Mouse (Mus musculus): ENCODE data around the gene Lifr. TPM values are rescaled to one million over a fixed set of nuclear protein-coding genes. Genes with fewer than 3 reads are reported as not detected.

The Lifr gene
- polyA plus RNA-seq, 1 experiment from 2014 or later = 29.3 TPM

- Histone ChIP-seq H3K9ac (ENCODE audit: low read length) (no peak overlapping the region), H3K4me3 (ENCODE audit: low read depth, low read length) (no peak overlapping the region), H3K9me3 (ENCODE audit: control insufficient read depth, low read length) (no peaks in the 10 kb centered on the region), H3K27ac (ENCODE audit: low read depth) (no peak overlapping the region), H3K4me1 (replicated peaks; ENCODE audit: control insufficient read depth, insufficient read depth, low read length) (no peaks in the 10 kb centered on the region), H3K36me3 (ENCODE audit: control insufficient read depth, insufficient read depth, low read length) (peaks cover 41% of the 10 kb centered on the region), H3K27me3 (replicated peaks; ENCODE audit: control insufficient read depth, insufficient read depth, low read length) (no peaks in the 10 kb centered on the region), H3K4me2 (ENCODE audit: low read length) (no peak overlapping the region)
- DNase-seq (ENCODE audit: low spot score) (no peak), ATAC-seq (replicated peaks; ENCODE audit: low FRiP score, low TSS enrichment, low read depth) (no peak)
- WGBS = 84% methylated on average over 22 of the region's 22 CpGs
Observed at GRCm38 (mm10) chr15:7189678-7190454, 99.5 kb downstream of the Lifr start.

- Histone ChIP-seq H3K4me1 (replicated peaks; ENCODE audit: control insufficient read depth, insufficient read depth, low read length) (no peaks in the 10 kb centered on the region), H3K4me3 (ENCODE audit: low read depth, low read length) (no peak overlapping the region), H3K36me3 (ENCODE audit: control insufficient read depth, insufficient read depth, low read length) (peaks cover 29% of the 10 kb centered on the region), H3K27ac (ENCODE audit: low read depth) (no peak overlapping the region), H3K9ac (ENCODE audit: low read length) (no peak overlapping the region), H3K4me2 (ENCODE audit: low read length) (no peak overlapping the region), H3K27me3 (replicated peaks; ENCODE audit: control insufficient read depth, insufficient read depth, low read length) (no peaks in the 10 kb centered on the region), H3K9me3 (ENCODE audit: control insufficient read depth, low read length) (no peaks in the 10 kb centered on the region)
- DNase-seq (ENCODE audit: low spot score) = no peak
- no peak for ATAC-seq (replicated peaks; ENCODE audit: low FRiP score, low TSS enrichment, low read depth)
- 81% methylated on average over 4 of the region's 4 CpGs for WGBS
Observed at GRCm38 (mm10) chr15:7191074-7191473, 100.7 kb downstream of the Lifr start.

- no peak for DNase-seq (ENCODE audit: low spot score)
- Histone ChIP-seq H3K27me3 (replicated peaks; ENCODE audit: control insufficient read depth, insufficient read depth, low read length) (no peaks in the 10 kb centered on the region), H3K4me3 (ENCODE audit: low read depth, low read length) (no peak overlapping the region), H3K9me3 (ENCODE audit: control insufficient read depth, low read length) (no peaks in the 10 kb centered on the region), H3K4me1 (replicated peaks; ENCODE audit: control insufficient read depth, insufficient read depth, low read length) (no peaks in the 10 kb centered on the region), H3K27ac (ENCODE audit: low read depth) (no peak overlapping the region), H3K4me2 (ENCODE audit: low read length) (no peak overlapping the region), H3K9ac (ENCODE audit: low read length) (no peak overlapping the region), H3K36me3 (ENCODE audit: control insufficient read depth, insufficient read depth, low read length) (peaks cover 27% of the 10 kb centered on the region)
- 95% methylated on average over 2 of the region's 2 CpGs for WGBS
- no peak for ATAC-seq (replicated peaks; ENCODE audit: low FRiP score, low TSS enrichment, low read depth)
Observed at GRCm38 (mm10) chr15:7192582-7192981, 102.2 kb downstream of the Lifr start.

- H3K4me2 ChIP-seq (ENCODE audit: low read length) = no peak overlapping the region
- H3K4me3 ChIP-seq (ENCODE audit: low read depth, low read length) = no peak overlapping the region
- H3K4me1 ChIP-seq (replicated peaks; ENCODE audit: control insufficient read depth, insufficient read depth, low read length) = no peaks in the 10 kb centered on the region
- DNase-seq (ENCODE audit: low spot score) (no peak), ATAC-seq (replicated peaks; ENCODE audit: low FRiP score, low TSS enrichment, low read depth) (no peak)
- WGBS = 43% methylated on average over 13 of the region's 13 CpGs
- no peaks in the 10 kb centered on the region for H3K27me3 ChIP-seq (replicated peaks; ENCODE audit: control insufficient read depth, insufficient read depth, low read length)
- no peak overlapping the region for H3K9ac ChIP-seq (ENCODE audit: low read length)
- no peaks in the 10 kb centered on the region for H3K9me3 ChIP-seq (ENCODE audit: control insufficient read depth, low read length)
- no peak overlapping the region for H3K27ac ChIP-seq (ENCODE audit: low read depth)
- H3K36me3 ChIP-seq (ENCODE audit: control insufficient read depth, insufficient read depth, low read length) = peaks cover 25% of the 10 kb centered on the region
Observed at GRCm38 (mm10) chr15:7194147-7194720, 103.8 kb downstream of the Lifr start.

DNA sequence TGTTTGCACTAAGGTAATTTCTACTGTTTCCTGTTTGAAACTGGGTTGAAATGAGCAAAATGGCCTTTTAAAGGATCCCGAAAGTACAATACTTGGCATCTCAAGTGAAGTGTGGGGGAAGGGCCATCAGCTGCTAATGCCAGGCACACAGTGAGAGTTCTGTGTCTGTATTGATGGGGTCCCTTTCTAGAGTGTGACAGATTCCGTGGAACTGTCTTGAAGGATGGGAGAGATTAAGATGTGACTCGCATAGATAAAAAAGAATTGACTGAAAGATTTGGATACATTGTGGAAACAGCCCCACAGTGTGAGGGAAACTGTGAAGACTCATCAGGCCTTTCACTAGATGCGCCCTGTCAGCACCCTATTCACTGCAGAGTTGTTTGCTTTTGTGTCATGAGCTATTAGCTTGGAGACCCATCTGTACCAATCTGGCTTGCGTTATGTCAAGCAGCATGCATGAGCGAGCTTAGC is 104.4 kb downstream of the Lifr start:
- Histone ChIP-seq H3K4me3 (ENCODE audit: low read depth, low read length) (no peak overlapping the region), H3K27ac (ENCODE audit: low read depth) (no peak overlapping the region), H3K9ac (ENCODE audit: low read length) (no peak overlapping the region), H3K27me3 (replicated peaks; ENCODE audit: control insufficient read depth, insufficient read depth, low read length) (no peaks in the 10 kb centered on the region), H3K36me3 (ENCODE audit: control insufficient read depth, insufficient read depth, low read length) (peaks cover 19% of the 10 kb centered on the region), H3K9me3 (ENCODE audit: control insufficient read depth, low read length) (no peaks in the 10 kb centered on the region), H3K4me1 (replicated peaks; ENCODE audit: control insufficient read depth, insufficient read depth, low read length) (no peaks in the 10 kb centered on the region), H3K4me2 (ENCODE audit: low read length) (no peak overlapping the region)
- WGBS = 67% methylated on average over 6 of the region's 6 CpGs
- ATAC-seq (replicated peaks; ENCODE audit: low FRiP score, low TSS enrichment, low read depth) = 0 out of 2 replicates have a peak, but pooled peaks have one; percentile 38
- DNase-seq (ENCODE audit: low spot score) = no peak

DNA sequence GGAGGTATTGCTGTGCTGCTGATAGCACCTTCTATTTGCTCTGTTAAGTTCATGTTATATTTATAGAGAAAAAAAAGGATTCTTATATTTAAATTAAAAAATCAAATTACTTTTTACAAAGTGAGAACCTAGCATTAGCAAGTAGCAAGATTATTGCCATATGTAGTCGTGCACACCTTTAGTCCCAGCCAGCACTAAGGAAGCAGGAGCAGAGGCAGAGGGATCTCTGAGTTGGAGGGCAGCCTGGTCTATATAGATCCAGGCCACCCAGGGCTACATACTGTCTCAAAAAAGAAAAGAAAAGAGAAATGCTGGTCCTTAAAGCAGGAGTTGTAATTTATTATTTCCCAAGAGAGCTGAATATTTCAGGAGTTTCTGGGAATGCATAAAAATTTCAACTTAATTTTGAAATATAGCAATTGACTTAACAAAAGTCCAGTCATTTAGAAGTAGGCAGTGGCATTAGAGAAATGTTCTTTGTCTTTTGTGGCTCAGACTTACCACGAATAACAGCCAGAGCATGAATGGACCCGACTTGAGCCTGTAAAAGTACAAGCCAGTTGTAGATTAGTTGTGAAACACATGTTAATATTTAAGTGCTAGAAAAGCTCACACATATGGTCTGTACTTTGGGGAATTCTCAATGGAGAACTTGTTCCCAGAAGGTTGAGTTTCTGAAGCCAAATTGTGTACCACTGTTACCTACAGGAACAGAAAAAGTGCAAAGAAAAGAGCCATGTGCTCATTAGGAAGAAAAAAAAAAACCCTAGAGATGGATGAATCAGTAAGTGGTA is 107.4 kb downstream of the Lifr start:
- WGBS = 86% methylated on average over 3 of the region's 3 CpGs
- ATAC-seq (replicated peaks; ENCODE audit: low FRiP score, low TSS enrichment, low read depth) (no peak), DNase-seq (ENCODE audit: low spot score) (no peak)
- no peaks in the 10 kb centered on the region for H3K27me3 ChIP-seq (replicated peaks; ENCODE audit: control insufficient read depth, insufficient read depth, low read length)
- no peak overlapping the region for H3K4me3 ChIP-seq (ENCODE audit: low read depth, low read length)
- H3K9ac ChIP-seq (ENCODE audit: low read length) = no peak overlapping the region
- H3K4me1 ChIP-seq (replicated peaks; ENCODE audit: control insufficient read depth, insufficient read depth, low read length) = peaks cover 16% of the 10 kb centered on the region; the same call in 1 of the 2 replicates
- no peaks in the 10 kb centered on the region for H3K9me3 ChIP-seq (ENCODE audit: control insufficient read depth, low read length)
- H3K4me2 ChIP-seq (ENCODE audit: low read length) = no peak overlapping the region
- no peak overlapping the region for H3K27ac ChIP-seq (ENCODE audit: low read depth)
- H3K36me3 ChIP-seq (ENCODE audit: control insufficient read depth, insufficient read depth, low read length) = no peaks in the 10 kb centered on the region

DNA sequence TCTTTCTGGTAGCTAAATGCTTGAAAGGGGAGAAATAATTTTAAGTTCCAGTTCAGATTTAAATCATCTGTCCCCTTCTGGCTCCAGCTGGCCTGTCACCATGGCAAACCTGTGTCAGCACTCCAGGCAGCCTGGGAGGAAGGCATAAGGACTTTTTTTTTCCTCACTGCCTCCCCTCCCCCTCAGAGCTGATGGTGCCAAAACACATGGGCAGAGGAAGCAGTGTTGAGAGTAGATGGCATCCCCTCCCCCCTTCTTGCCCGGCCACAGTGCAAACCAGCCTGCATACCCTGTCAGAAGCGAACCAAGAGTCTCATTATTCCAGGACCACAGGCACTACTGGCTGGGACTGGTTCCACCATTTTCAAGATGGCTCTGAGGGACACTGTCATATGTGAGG is 108.4 kb downstream of the Lifr start:
- Histone ChIP-seq H3K27me3 (replicated peaks; ENCODE audit: control insufficient read depth, insufficient read depth, low read length) (no peaks in the 10 kb centered on the region), H3K9ac (ENCODE audit: low read length) (no peak overlapping the region), H3K4me1 (replicated peaks; ENCODE audit: control insufficient read depth, insufficient read depth, low read length) (peaks cover 24% of the 10 kb centered on the region; the same call in 1 of the 2 replicates), H3K36me3 (ENCODE audit: control insufficient read depth, insufficient read depth, low read length) (no peaks in the 10 kb centered on the region), H3K9me3 (ENCODE audit: control insufficient read depth, low read length) (no peaks in the 10 kb centered on the region), H3K4me3 (ENCODE audit: low read depth, low read length) (no peak overlapping the region), H3K27ac (ENCODE audit: low read depth) (no peak overlapping the region), H3K4me2 (ENCODE audit: low read length) (no peak overlapping the region)
- 0 out of 2 replicates have a peak, but pooled peaks have one; percentile 10 for ATAC-seq (replicated peaks; ENCODE audit: low FRiP score, low TSS enrichment, low read depth)
- DNase-seq (ENCODE audit: low spot score) = no peak
- 65% methylated on average over 2 of the region's 2 CpGs for WGBS

DNA sequence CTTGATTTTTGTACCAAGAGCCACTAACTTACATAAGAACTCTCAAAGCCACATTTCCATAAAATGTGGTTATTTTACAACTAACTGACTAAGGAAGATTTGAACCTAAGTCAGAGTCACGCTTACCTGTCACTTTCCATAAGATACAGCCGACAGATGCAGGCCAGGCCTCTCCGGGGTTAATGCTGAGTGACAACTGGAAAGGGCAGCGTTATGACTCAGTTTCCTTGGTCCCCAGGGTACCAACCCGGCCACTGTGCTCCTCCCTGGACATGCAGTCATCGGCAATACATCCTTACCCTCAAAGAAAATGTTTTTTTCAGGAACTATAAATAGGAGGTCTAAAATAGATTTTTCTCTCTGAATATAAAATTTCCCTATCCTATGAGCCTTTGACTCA is 109.9 kb downstream of the Lifr start:
- WGBS = 71% methylated on average over 6 of the region's 6 CpGs
- ATAC-seq (replicated peaks; ENCODE audit: low FRiP score, low TSS enrichment, low read depth) (no peak), DNase-seq (ENCODE audit: low spot score) (no peak)
- no peak overlapping the region for H3K27ac ChIP-seq (ENCODE audit: low read depth)
- no peak overlapping the region for H3K4me2 ChIP-seq (ENCODE audit: low read length)
- H3K36me3 ChIP-seq (ENCODE audit: control insufficient read depth, insufficient read depth, low read length) = no peaks in the 10 kb centered on the region
- peaks cover 27% of the 10 kb centered on the region; the same call in 1 of the 2 replicates for H3K4me1 ChIP-seq (replicated peaks; ENCODE audit: control insufficient read depth, insufficient read depth, low read length)
- no peaks in the 10 kb centered on the region for H3K9me3 ChIP-seq (ENCODE audit: control insufficient read depth, low read length)
- H3K9ac ChIP-seq (ENCODE audit: low read length) = no peak overlapping the region
- no peak overlapping the region for H3K4me3 ChIP-seq (ENCODE audit: low read depth, low read length)
- no peaks in the 10 kb centered on the region for H3K27me3 ChIP-seq (replicated peaks; ENCODE audit: control insufficient read depth, insufficient read depth, low read length)

All from intestine, embryonic 14.5 days (tissue).